Mouse (Mus musculus) heart, postnatal 0 days (tissue): ENCODE measurements at regions not wholly inside any gene's neighbourhood (a gene's known extent, or its start where the extent isn't known, plus 50 kb on each side); places are given as distances from the start of the nearest gene placed in this dataset.

Source experiments
- CTCF ChIP-seq: IDR thresholded peaks from 2 replicates; pipeline ENCODE4 v1.5.1; 2016; ENCODE audit warnings: antibody characterized with exemption, control low read depth, low read depth
- EP300 ChIP-seq: IDR thresholded peaks from 2 replicates; pipeline ENCODE4 v1.6.1; 2016; ENCODE audit warnings: antibody characterized with exemption, low read depth

DNA sequence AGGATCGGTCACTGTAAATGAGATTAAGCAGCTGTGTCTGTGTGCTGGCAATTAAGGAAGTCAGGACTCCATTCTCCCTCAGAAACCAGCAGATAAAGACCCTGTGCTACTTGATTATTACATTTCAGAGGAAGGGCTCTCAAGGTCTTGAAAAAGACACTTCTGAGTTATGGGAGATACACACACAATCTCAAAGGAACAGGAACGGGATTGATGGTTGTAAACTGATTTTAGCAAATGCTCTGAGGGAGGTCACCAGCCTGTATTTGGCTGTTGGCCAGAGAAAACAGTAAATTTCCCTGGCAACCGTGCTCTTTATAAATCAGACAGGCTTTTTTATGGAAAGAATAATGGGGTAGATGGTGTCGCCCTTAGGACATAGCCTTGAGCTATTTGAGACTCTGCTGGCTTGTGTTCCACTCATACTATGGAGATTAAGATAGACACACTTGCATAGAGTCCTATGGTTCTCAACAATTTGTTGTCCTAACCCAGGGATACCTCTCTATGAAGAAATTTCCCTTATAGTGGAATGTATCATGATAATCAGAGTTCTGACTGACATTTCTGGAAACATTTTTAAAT, 656.9 kb downstream of the Phf3 start:
- TF ChIP-seq CTCF (no peak), EP300 (no peak)
